Mouse (Mus musculus): ENCODE measurements at regions not wholly inside any gene's neighbourhood (a gene's known extent, or its start where the extent isn't known, plus 50 kb on each side); places are given as distances from the start of the nearest gene placed in this dataset.

GRCm38 (mm10) chr1:194223610-194224009 lies 394.4 kb upstream of the Plxna2 start:
- TF ChIP-seq CTCF (IDR thresholded peaks at IDR 0.05; ENCODE audit: low read depth, low read length) (no peak), POLR2A (IDR thresholded peaks at IDR 0.05; ENCODE audit: borderline replicate concordance, low read depth, low read length) (no peak)
